Mouse (Mus musculus) gastrocnemius, postnatal 25 days (tissue): ENCODE measurements around the gene Derl2. TPM values are rescaled to one million over a fixed set of nuclear protein-coding genes. Genes with fewer than 3 reads are reported as not detected.

Experiments used
- DNase-seq: peaks from one replicate; pipeline ENCODE4 v3.0.0; 2022
- total RNA-seq, 2 experiments: library from RNA; stranded (reverse); gene quantifications; 1 replicate in 1 of 2; 2 replicates in 1 of 2; pipeline ENCODE4 v1.2.3; 2021

Gene Derl2
- total RNA-seq, 2 experiments from 2014 or later = 12.5 to 12.7 TPM

DNA sequence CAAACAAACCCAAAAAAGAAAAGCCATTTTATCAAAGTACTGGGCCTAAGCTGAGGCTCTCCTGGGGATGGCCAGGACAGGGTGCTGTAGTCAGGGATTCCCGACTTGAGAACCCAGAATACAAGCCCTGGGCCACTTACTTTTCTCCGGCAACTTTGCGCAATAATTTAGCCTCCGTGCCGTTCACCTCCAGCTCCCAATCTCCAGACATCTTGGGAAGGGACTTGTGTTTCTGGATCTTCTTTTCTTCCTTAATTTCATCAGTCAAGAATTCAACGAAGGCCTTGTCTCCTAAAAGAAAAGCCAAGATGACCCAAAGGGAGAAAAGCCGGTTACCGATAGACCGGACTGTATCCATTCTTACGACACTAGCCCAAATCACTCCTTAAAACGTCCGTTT is 37.6 kb downstream of the Derl2 start:
- no peak for DNase-seq

- DNase-seq = no peak
Measured at GRCm38 (mm10) chr11:70980751-70981510, 38.7 kb downstream of the Derl2 start.

DNA sequence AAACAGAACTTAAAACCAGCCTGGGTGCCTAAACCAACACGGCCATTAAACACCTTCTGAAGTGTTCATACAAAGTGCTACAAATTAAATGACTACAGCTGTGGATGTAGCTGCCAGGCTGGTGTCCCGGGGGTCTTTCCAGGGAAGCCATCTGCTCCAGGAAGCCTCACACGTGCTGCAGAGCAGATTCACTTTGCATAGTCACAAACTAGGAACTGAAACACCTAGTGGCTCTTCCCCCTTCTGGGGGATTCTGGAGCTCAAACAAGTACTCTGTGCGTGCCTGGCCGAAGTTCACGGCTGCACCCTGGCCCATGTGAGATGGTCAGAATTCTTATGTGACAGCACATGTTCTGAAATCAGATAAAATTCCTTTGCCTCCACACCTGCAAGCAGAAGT is 39.4 kb downstream of the Derl2 start:
- no peak for DNase-seq

DNA sequence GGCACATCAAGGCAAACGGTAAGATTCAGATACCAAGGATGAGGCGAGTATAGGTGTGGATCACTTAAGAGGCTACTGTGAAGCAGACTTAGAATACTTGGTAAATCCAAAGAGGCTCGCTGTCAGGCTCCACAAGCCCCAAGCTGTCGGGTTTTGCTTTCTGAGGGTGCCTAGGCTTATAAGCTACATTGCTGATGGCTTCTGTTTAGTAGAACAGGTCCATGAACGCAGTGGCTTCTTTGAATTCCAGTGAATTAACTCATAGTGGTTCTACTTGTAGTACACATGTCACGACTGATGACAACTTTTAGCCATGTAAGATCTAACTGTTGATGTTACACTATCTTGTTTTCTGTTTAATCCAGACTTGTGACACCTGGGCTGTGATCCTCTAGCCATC is 42.3 kb downstream of the Derl2 start:
- no peak for DNase-seq

DNA sequence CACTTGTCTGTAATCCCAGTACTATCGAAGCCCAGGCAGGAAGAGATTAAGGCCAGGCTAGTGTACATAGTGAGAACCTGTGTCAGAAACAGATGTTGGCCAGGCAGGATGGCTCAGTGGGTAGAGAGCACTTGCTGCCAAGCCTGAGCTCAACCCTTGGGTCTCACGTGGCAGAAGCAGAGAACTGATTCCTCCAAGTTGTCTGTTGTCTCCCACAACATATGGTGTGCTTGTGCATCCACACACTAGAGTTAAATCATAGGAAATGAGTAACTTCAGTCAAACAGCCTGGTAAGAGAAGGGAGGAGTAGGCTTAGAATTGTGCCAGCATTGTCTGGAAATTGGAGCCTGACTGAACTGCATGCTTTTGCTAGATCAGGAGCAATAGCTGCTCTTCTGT is 44.4 kb downstream of the Derl2 start:
- no peak for DNase-seq

GRCm38 (mm10) chr11:70973947-70974346 is 45.7 kb downstream of the Derl2 start:
- DNase-seq = no peak

DNA sequence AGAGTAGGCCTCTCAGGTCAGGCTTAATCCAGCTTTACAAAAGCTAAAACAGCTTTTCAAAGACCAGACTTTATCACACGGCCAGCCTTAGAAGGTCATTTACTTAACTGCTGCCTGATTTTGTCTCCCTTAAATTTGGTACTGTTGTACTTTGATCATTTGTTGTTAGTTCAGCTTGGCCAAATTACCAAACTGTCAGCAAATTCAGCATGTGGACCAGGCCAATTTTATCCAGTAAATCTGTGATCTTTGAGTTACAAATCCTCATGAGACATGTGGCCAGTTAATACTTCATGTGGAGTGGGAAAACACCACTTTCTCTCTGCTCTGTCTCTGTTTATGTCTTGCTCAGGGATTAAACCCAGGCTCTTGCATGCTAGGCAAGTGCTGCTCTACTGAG is 47.1 kb downstream of the Derl2 start:
- DNase-seq = no peak

DNA sequence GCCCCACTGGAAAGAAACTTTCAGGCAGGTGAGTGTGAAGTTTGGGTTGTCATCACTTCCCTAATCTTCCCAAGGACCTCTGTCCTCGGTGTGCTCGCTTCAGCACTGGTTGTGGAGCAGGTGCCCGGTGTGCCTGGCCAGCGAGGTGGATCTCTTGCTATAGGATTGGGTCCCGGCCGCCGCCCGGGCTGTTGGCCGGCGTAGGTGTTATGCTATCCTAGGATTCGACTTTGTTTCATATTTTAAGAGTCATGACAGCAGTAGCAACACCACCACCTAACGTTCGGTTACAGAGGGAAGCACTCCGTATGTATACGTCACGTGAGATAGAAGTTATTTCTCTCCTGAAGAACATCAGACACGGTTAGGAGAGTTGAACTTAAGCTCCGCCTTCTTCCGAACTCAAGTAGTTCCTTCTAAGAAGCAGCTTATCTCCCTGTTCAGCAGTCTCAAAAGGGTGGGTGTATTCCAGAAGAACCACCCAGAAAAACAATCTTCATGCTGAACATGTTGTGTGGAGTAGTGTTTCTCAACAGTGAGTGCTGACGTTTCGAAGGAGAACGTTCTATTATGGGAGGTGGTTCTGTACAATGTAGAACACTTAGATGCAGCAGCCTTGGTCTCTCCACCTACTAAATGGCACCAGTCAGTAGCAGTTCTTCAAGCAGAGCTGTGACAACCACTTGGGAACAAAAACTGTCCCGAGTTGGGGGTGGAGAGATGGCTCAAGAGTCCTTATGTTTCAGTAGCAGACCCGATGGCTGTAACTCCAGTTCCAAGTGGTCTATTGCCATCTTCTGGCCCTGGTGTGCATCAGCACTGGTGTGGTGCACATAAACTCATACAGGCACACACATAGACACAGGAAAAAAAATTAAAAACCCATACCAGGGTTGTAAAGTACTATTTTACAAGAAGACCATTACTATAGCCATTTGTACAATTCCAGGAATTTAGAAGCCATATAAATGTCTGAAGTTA is 48.8 kb downstream of the Derl2 start:
- no peak for DNase-seq

- DNase-seq = peak; percentile 94
Measured at GRCm38 (mm10) chr11:70969821-70970559, 49.7 kb downstream of the Derl2 start, which contains the start of the genes Nup88 and Rpain. Gene Nup88 (minus strand): TSS chr11:70969973. Gene Rpain (plus strand): TSS chr11:70970213.

DNA sequence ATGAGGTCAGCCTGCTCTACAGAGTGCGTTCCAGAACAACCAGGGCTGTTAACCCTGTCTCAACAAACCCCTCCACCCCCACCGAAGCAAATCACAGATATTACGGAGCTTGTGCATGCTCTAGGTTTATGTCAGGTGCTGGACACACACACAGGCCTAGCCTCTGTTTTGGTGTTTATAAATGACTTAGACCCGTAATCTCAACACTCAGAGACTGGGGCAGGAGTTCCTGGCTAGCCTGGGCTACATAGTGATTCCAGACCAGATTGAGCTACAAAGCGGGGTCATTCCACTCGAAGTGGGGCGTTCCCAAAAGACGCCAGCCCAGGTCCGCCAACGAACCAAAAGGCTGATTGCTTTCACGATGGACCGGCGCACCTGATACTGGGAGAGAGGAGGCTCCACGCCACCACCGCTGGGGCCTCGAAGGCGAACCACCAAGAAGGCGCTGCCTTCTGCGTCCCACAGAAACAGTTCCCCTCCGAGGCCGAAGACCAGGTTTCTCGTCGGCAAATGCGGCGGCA is 50.3 kb downstream of the Derl2 start:
- no peak for DNase-seq

GRCm38 (mm10) chr11:70964222-70964907 is 55.3 kb downstream of the Derl2 start:
- no peak for DNase-seq

DNA sequence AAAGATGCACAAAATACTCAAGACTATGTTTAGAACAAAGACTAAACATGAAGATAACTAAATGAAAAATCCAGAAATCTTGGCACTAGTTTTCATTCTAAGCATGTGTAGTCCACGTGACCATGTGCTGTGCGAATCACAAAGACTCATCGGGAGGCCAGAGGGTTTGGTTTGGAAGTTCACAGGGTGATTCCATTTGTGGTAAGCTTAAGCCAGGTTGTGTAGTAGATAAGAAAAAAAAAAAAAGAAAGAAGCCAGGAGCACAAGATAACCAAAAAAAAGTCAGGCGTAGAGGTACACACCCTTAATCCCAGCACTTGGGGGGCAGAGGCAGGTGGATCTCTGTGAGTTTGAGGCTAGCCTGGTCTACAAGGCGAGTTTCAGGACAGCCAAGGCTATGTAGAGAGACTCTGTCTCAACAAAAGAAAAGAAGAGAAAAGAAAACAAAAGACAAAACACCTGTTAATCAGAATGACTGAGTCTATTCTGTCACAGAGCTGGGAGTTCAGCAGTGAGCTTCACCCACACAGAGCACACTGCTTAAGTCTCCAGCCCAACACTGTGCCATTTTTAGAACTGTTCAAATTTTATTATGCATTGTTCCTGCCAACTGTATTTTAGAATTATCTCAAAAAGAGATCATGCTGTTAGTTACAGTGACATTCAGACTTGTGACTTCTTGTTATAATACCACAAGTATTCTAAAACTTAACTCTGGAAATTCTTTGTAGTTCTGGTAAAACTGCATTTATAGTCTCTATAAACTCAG is 58.7 kb downstream of the Derl2 start:
- no peak for DNase-seq

Other genes with a start within 250 kb of the Derl2 start
- not detected for gene Scimp, start 207.3 kb downstream of the Derl2 start, total RNA-seq
- gene Rabep1, start 175.1 kb downstream of the Derl2 start, total RNA-seq = 10 to 100 TPM; 28.4 to 29.2 TPM
- 10 to 100 TPM; 29.8 to 35.0 TPM for gene Nup88, start 49.9 kb downstream of the Derl2 start, total RNA-seq
- 10 to 100 TPM; 11.8 to 12.9 TPM for gene Rpain, start 49.6 kb downstream of the Derl2 start, total RNA-seq
- 100 to 1,000 TPM; 116 to 121 TPM for gene C1qbp, start 36.8 kb downstream of the Derl2 start, total RNA-seq
- 1 to 10 TPM; 6.2 to 7.0 TPM for gene Dhx33, start 15.4 kb downstream of the Derl2 start, total RNA-seq
- gene Mis12, start 230 bp downstream of the Derl2 start, total RNA-seq = 1 to 10 TPM; 3.9 to 4.8 TPM
- not detected for gene 6330403K07Rik, start 13.7 kb upstream of the Derl2 start, total RNA-seq
- gene Nlrp1a, start 124.9 kb upstream of the Derl2 start, total RNA-seq = under 1 TPM; 0.23 to 0.38 TPM
- gene Nlrp1b, start 210.9 kb upstream of the Derl2 start, total RNA-seq = under 1 TPM; 0.08 to 0.11 TPM